Mouse (Mus musculus): ENCODE results near the gene Prickle2.

Gene Prickle2

GRCm38 (mm10) chr6:92589381-92590065 is 116.4 kb downstream of the Prickle2 start:
- DNase-seq (ENCODE audit: low read depth, low spot score) = peak; percentile 84

DNA sequence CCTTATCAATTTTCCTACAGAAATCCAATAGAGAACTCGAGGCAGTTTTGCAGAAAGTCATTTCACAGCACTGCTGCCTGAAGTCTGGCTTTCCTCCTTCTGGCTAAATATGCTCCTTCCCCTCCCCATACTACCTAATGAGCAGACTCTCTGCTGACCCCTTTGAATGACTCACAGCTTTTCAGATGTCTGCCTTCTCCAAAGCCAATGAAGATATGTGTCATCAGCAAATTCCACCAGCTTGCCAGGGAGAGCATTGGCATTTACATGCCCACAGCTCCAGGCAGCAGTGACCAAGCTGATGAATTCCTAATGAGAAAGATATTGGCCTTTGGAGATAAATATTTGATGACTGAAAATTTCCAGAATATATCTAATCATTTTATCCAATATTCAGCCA is 121.9 kb downstream of the Prickle2 start:
- peak; percentile 85 for DNase-seq (ENCODE audit: low read depth, low spot score)

GRCm38 (mm10) chr6:92575227-92575626 is 130.7 kb downstream of the Prickle2 start:
- peak; percentile 36 for DNase-seq (ENCODE audit: low read depth, low spot score)

- peak; percentile 38 for DNase-seq (ENCODE audit: low read depth, low spot score)
Measured at GRCm38 (mm10) chr6:92572139-92572538, 133.8 kb downstream of the Prickle2 start.

DNA sequence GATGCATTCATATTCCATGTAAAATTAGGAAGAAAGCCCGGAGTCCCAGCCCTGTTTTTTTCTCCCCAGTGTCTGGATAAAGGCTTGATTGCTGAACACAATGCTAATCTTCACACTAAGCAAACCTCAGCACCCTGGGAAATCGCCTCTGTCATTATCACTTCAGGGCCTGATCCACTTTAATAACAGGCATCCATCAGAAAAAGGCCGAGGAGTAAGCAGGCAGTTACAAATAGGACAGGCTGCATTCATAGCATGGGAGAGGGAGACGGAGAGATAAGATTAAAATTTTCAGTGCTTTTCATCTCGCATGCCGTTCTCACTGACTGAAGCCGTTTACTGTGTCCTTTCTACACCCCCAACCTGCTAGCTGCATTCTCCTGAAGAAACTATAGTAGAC is 135.9 kb downstream of the Prickle2 start:
- no peak for DNase-seq (ENCODE audit: low read depth, low spot score)

GRCm38 (mm10) chr6:92569283-92569682 is 136.7 kb downstream of the Prickle2 start:
- no peak for DNase-seq (ENCODE audit: low read depth, low spot score)

GRCm38 (mm10) chr6:92559261-92559660 is 146.7 kb downstream of the Prickle2 start:
- DNase-seq (ENCODE audit: low read depth, low spot score) = no peak

GRCm38 (mm10) chr6:92555675-92556074 is 150.3 kb downstream of the Prickle2 start:
- peak; percentile 73 for DNase-seq (ENCODE audit: low read depth, low spot score)

GRCm38 (mm10) chr6:92553086-92553485 is 152.9 kb downstream of the Prickle2 start:
- DNase-seq (ENCODE audit: low read depth, low spot score) = no peak

DNA sequence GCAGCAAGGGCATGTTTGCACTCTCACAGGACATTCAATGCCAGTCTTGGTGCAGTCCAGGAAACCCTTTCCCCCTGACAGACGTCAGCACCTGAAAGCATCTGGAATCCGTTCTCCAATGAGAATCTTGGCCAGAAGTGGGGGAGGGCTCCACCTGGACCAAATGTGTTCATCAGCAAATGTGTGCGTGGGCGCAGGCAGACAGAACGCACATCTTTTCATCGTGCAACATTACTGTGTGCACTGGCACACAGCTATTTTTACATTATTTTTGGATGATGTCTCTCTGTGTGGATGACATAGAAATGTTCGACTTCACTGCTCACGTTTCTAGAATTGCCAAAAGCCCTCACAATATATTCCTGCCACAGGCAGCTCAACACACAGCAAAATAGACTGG is 156.7 kb downstream of the Prickle2 start:
- no peak for DNase-seq (ENCODE audit: low read depth, low spot score)

DNA sequence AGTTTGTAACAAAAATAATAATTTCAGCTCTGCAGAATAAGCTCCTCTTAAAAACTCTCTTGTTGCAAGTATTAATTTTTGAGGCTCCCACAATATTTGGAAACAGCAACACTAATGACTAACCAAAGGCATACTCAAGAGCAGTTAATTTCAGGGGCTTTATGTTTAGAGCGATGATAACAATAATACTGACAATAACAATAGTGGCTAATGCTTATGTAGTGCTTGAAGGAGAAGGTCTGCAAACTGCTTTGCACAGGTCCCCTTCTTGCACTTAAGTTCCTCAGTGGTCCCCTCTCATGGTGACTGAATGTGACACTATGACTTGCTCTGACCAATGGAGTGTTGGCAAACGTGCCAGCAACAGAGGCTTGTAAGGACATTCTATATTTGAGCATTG is 160.8 kb downstream of the Prickle2 start:
- no peak for DNase-seq (ENCODE audit: low read depth, low spot score)

- no peak for DNase-seq (ENCODE audit: low read depth, low spot score)
Measured at GRCm38 (mm10) chr6:92543825-92544224, 162.1 kb downstream of the Prickle2 start.

DNA sequence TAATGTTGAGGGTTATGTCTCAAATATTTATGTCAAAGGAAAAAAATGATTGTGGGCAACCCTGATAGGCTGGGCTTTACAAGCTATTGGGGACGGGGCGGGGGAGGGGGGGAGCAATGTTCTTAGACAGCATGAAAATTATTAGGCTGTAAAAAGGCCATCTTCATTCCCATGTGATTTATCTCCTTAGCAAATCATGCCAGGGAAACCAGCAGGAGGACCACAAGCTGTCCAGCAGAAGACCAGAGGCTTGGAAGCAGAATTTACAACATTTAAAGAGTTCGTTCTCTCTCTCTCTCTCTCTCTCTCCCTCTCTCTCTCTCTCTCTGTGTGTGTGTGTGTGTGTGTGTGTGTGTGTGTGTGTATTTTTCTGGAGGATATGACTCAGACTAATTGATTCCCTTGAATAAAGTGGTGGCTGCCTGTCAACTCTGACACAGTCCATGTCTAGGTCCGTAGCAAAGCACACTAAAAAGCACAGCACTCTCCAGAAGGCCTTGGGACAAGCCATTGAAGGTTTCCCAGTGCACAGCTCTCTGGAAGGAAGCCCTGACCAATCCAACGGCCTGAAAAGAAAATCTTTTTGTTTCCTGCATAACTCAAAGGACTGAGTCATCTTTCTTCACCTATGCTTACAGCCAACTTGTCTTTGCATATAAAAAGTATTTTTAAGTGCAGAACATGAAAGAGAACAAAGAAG is 163.4 kb downstream of the Prickle2 start:
- peak; percentile 92 for DNase-seq (ENCODE audit: low read depth, low spot score)

DNA sequence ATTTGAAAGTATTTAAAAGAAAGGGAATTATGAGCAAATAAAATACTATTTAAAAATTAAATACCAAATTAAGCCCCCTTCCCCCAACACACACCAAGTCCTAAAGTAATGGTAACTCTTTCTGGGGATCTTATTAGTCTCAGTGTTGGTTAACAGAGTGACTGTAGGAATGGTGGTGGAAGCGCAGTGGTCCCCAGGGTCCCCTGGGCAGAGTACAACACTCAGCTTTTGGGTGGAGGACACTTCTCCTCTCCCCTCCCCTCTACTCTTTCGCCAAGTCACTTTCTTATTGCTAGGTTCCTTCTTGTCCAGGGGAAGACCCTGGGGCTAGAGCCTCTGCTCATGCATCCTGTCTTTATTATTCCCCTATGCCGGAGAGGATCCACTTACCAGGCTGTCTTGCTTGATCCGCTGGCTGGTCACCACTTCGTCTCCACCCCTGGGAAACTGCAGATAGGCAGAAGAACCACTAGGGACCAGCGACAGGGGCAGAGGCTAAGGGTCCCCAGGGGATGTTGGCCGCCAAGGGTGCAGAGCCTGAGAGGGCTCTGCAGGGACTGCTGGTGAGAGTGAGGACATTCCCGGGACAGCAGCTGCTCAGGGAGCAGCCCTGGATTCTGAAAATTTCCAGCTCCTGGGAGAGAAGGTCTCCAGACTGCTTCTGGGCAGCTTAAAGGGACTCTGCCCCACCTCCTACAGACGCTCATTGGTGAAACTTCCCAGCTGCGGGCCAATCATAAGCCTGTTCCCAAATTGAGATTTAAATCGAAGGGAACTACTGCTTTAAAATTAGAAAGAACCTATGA is 171.5 kb downstream of the Prickle2 start:
- DNase-seq (ENCODE audit: low read depth, low spot score) = peak; percentile 54

- DNase-seq (ENCODE audit: low read depth, low spot score) = peak; percentile 49
Measured at GRCm38 (mm10) chr6:92533306-92534063, 172.5 kb downstream of the Prickle2 start.

DNA sequence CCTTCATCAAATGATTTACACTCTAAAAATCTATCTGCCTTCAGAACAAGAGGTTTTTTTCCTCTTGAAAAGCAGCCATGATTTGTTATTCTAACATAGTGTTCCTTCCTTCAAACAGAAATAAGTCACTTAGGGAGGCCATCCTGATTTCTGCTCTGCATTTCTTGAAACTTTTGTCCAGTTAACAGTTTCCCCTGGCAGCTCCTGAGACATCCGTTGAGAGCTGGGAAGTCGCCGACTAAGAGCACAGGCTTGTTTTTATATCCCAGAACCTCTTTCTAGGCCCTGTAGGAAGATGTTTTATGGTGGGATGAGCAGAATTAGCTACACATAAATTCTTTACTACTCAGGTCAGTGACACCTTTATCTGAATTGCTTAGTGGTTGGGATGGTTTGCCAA is 173.1 kb downstream of the Prickle2 start:
- DNase-seq (ENCODE audit: low read depth, low spot score) = no peak

GRCm38 (mm10) chr6:92532331-92532730 is 173.6 kb downstream of the Prickle2 start:
- no peak for DNase-seq (ENCODE audit: low read depth, low spot score)

DNA sequence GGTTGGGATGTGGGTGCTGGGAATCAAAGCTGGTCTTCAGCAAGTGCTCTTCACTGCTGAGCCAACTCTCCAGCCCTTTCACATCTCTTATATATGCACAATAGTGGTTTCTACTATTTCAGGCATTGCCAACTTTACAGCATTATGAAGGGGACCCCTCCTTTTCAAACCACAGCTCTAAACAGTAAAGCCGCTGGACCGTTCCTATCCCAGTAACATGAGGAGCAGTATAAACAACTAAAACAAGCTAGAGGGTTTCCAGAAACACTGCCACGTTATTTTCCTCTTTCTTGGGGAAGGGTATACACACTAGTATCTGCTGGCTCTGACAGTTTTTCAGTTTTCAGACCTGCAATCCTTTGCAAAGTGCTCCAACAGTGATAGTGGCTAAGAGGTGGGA is 179.7 kb downstream of the Prickle2 start:
- no peak for DNase-seq (ENCODE audit: low read depth, low spot score)

DNA sequence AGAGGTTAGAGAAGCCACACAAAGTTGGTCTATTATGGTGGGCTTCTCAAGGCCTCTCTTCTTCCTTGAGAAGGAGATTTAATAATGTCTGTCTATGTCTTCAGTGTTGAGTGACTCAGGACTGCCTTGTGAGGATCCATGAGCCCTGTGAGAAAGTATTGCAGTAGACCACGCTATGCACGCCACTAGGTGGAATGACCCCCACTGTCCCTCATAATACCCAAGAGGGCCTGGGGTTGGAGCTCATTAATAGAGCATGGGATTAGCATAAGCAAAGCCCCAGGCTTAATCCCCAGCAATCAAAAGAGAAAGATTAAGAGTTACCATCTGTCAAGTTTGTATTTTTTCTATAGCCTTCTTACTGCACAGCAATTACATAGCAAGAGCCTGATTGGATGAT is 180.3 kb downstream of the Prickle2 start:
- DNase-seq (ENCODE audit: low read depth, low spot score) = no peak

- peak; percentile 58 for DNase-seq (ENCODE audit: low read depth, low spot score)
Measured at GRCm38 (mm10) chr6:92521526-92522075, 184.4 kb downstream of the Prickle2 start.

Measured in 3T3-L1 (cell line).